Mouse (Mus musculus) cortical plate, adult 2 months (tissue): Measurements from ENCODE around the gene Fgf12.

Source experiments
- CTCF ChIP-seq: fragments of 200-500 bp; IDR thresholded peaks from 2 replicates; pipeline ENCODE4 v1.5.1; 2011; ENCODE audit warnings: mild to moderate bottlenecking, control low read depth, low read length; ENCODE audit not compliant: insufficient read depth; ENCODE audit errors: extremely low read depth
- POLR2A ChIP-seq: fragments of 200-500 bp; IDR thresholded peaks from 2 replicates; pipeline ENCODE4 v1.6.1; 2011; ENCODE audit warnings: mild to moderate bottlenecking, low read length, control low read depth; ENCODE audit not compliant: insufficient read depth; ENCODE audit errors: extremely low read depth

DNA sequence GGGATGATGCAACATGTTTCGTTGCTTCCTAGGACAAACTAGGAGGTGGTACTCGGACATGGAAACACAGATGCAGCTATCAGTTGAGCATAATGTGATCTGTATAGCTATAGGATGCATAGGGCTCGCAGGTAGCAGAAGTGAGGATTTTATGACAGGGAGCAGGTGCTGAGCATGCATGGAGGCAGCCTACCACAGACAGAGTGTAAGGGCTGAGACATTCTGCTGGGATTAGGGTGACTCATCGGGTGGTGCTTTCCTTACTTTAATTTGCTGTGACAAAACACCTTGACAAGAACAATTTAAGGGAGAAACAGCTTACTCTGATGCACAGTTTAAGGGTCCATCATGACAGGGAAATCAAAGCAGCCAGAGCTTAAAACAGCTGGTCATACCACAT, 363.8 kb downstream of the Fgf12 start:
- TF ChIP-seq CTCF (no peak), POLR2A (no peak)
